Mouse (Mus musculus) kidney, adult 2 months (tissue): ENCODE measurements around the gene Kirrel3. TPM values are rescaled to one million over a fixed set of nuclear protein-coding genes. Genes with fewer than 3 reads are reported as not detected.
A peak's percentile ranks its signal among the peaks of the same experiment; 100 is the strongest.

Experiments used
- DNase-seq: peaks from one replicate; pipeline ENCODE4 v3.0.0; 2021
- H3K27ac ChIP-seq: fragments of 200-500 bp; 2 replicates; pipeline ENCODE4 v1.5.1; 2012; ENCODE audit warnings: low read depth, low read length, control low read depth, inconsistent platforms; ENCODE audit not compliant: insufficient read depth
- H3K27me3 ChIP-seq: fragments of 200-500 bp; replicated peaks from 2 replicates; pipeline ENCODE4 v1.6.1; 2012; ENCODE audit warnings: mild to moderate bottlenecking, moderate library complexity, low read length, inconsistent platforms; ENCODE audit not compliant: control insufficient read depth, insufficient read depth
- H3K36me3 ChIP-seq: fragments of 200-500 bp; 2 replicates; pipeline ENCODE4 v1.6.1; 2012; ENCODE audit warnings: mild to moderate bottlenecking, moderate library complexity, low read length, inconsistent platforms; ENCODE audit not compliant: control insufficient read depth, insufficient read depth
- H3K4me1 ChIP-seq: fragments of 200-500 bp; 2 replicates; pipeline ENCODE4 v1.6.1; 2011; ENCODE audit warnings: low read length; ENCODE audit not compliant: control insufficient read depth, insufficient read depth
- H3K4me3 ChIP-seq: fragments of 200-500 bp; 2 replicates; pipeline ENCODE4 v1.5.1; 2011; ENCODE audit warnings: mild to moderate bottlenecking, low read depth, low read length, control low read depth; ENCODE audit not compliant: insufficient read depth
- CTCF ChIP-seq: fragments of 200-500 bp; conservative IDR thresholded peaks from 2 replicates; pipeline ENCODE4 v1.5.1; 2011; ENCODE audit warnings: low read depth, mild to moderate bottlenecking, control low read depth, low read length, moderate library complexity, mixed read lengths; ENCODE audit not compliant: insufficient read depth, insufficient read length
- POLR2A ChIP-seq: fragments of 200-500 bp; IDR thresholded peaks from one replicate; pipeline ENCODE4 v1.6.1; 2011; ENCODE audit warnings: low read depth, low read length, control low read depth
- WGBS: fragments of 180-500 bp; shearing (Covaris S2); methylation state at CpG from one replicate; pipeline ENCODE4 v1.1.7; 2018; 5-methylcytosine and 5-hydroxymethylcytosine counted together
- polyA plus RNA-seq: library from polyadenylated mRNA; depleted of rRNA; stranded (reverse); fragments of >200 nt; gene quantifications from 2 replicates; pipeline ENCODE4 v1.2.3, GENCODE M21; 2012

Gene Kirrel3
- polyA plus RNA-seq, 1 experiment: 0.47 TPM

- TF ChIP-seq CTCF (no peak), POLR2A (no peak)
- Histone ChIP-seq H3K4me3 (no peak overlapping the region), H3K27ac (no peak overlapping the region), H3K4me1 (0 out of 2 replicates have a peak, but pooled peaks cover 5% of the 10 kb centered on the region), H3K27me3 (no peaks in the 10 kb centered on the region), H3K36me3 (no peaks in the 10 kb centered on the region)
- 37% methylated on average over 11 of the region's 11 CpGs for WGBS
- no peak for DNase-seq
These were observed 559.4 kb downstream of the Kirrel3 start for GRCm38 (mm10) chr9:35045031-35045531.

GRCm38 (mm10) chr9:35045756-35046155, 560.1 kb downstream of the Kirrel3 start:
- Histone ChIP-seq H3K36me3 (no peaks in the 10 kb centered on the region), H3K4me3 (no peak overlapping the region), H3K27ac (no peak overlapping the region), H3K4me1 (0 out of 2 replicates have a peak, but pooled peaks cover 6% of the 10 kb centered on the region), H3K27me3 (no peaks in the 10 kb centered on the region)
- WGBS: 74% methylated on average over 2 of the region's 2 CpGs
- peak; percentile 58 for DNase-seq
- TF ChIP-seq CTCF (no peak), POLR2A (no peak)

DNA sequence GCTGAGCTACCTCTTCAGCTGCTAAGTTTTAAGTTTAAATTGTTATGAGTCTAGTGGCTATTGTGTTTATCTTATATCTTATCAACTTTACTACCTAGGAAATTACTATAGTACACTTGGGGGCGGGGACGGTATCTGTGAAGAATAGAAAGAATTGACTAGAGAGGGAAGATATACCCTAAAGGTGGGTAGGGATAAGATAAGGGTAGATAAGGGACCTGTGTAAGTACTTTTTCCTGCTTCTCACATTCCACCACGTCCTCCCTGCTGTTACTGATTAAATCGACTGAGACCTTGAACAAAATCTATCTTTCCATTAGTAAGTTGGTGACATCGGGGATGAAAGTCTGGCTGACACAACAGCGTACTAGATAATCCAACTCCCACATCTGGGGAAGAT, 562.8 kb downstream of the Kirrel3 start:
- 0 out of 2 replicates have a peak, but pooled peaks cover 9% of the 10 kb centered on the region for H3K4me1 ChIP-seq
- 82% methylated on average over 6 of the region's 6 CpGs for WGBS
- no peak for TF ChIP-seq POLR2A
- no peak for TF ChIP-seq CTCF
- no peak for DNase-seq
- no peaks in the 10 kb centered on the region for H3K27me3 ChIP-seq
- H3K36me3 ChIP-seq: peaks cover 1% of the 10 kb centered on the region; the same call in 1 of the 2 replicates
- H3K27ac ChIP-seq: no peak overlapping the region
- H3K4me3 ChIP-seq: no peak overlapping the region

DNA sequence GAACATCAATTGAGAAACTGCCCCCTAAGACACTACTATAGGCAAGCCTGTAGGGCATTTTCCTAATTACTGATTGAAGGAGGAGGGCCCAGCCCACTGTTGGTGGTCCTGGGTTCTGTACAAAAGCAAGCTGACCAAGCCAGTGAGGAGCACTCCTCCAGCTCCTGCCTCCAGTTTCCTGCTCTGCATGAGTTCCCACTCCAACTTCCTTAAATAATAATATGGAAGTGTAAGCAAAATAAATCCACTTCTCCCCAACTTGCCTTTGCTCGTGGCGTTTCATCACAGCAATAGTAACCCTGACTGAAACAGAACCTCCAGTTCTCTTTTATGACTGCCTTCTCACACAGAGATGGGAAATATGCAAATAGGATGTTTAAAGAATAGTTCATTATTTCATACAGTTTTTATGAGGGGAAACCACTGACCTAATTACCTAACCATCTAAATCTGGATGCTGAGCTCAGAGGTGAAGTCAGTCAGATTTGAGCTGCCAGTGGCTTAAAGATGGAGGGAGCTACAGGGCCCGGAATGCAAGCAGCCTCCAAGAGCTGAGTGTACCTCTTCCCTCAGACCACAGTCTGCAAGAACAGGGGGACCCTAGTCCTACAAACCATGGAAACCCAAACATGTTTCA, 564.3 kb downstream of the Kirrel3 start:
- Histone ChIP-seq H3K27ac (no peak overlapping the region), H3K27me3 (no peaks in the 10 kb centered on the region), H3K4me1 (0 out of 2 replicates have a peak, but pooled peaks cover 7% of the 10 kb centered on the region), H3K36me3 (peaks cover 1% of the 10 kb centered on the region; the same call in 1 of the 2 replicates), H3K4me3 (no peak overlapping the region)
- DNase-seq: no peak
- 52% methylated on average over 3 of the region's 3 CpGs for WGBS
- TF ChIP-seq CTCF: no peak
- TF ChIP-seq POLR2A: no peak

GRCm38 (mm10) chr9:35050701-35051454, 565.2 kb downstream of the Kirrel3 start:
- 95% methylated on average over 6 of the region's 6 CpGs for WGBS
- 0 out of 2 replicates have a peak, but pooled peaks cover 4% of the 10 kb centered on the region for H3K4me1 ChIP-seq
- no peak for DNase-seq
- H3K36me3 ChIP-seq: peaks cover 1% of the 10 kb centered on the region; the same call in 1 of the 2 replicates
- H3K4me3 ChIP-seq: no peak overlapping the region
- no peaks in the 10 kb centered on the region for H3K27me3 ChIP-seq
- TF ChIP-seq POLR2A (no peak), CTCF (no peak)
- H3K27ac ChIP-seq: peak overlapping the region; percentile 16; the same call in 1 of the 2 replicates

DNA sequence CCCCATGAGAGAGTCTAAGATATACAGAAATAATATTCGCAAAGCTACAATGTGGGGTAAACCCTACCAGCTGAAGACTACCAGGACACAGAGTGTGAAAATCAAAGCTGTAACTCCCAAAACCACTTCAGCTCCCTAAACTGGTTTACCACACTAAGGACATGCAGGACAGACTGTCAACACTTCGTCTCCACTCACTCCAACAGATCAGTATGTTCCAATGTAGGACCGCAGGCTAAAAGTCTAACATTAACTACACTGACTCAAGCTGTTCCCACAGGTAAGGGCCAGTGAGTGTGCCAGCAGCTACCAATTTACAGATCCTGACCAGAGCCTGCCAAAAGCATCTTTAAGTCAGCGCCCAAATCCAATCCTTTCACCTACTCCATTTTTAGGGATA, 566.0 kb downstream of the Kirrel3 start:
- DNase-seq: peak; percentile 68
- H3K27me3 ChIP-seq: no peaks in the 10 kb centered on the region
- H3K36me3 ChIP-seq: peaks cover 1% of the 10 kb centered on the region; the same call in 1 of the 2 replicates

More for the DNA sequence above, 566.0 kb downstream of the Kirrel3 start:
- WGBS: 80% methylated on average over 4 of the region's 4 CpGs
- TF ChIP-seq CTCF (no peak), POLR2A (no peak)
- Histone ChIP-seq H3K4me3 (no peak overlapping the region), H3K4me1 (0 out of 2 replicates have a peak, but pooled peaks cover 4% of the 10 kb centered on the region), H3K27ac (peak overlapping the region; percentile 16; the same call in 1 of the 2 replicates)
